Mouse (Mus musculus): ENCODE measurements at regions not wholly inside any gene's neighbourhood (a gene's known extent, or its start where the extent isn't known, plus 50 kb on each side); places are given as distances from the start of the nearest gene placed in this dataset.

DNA sequence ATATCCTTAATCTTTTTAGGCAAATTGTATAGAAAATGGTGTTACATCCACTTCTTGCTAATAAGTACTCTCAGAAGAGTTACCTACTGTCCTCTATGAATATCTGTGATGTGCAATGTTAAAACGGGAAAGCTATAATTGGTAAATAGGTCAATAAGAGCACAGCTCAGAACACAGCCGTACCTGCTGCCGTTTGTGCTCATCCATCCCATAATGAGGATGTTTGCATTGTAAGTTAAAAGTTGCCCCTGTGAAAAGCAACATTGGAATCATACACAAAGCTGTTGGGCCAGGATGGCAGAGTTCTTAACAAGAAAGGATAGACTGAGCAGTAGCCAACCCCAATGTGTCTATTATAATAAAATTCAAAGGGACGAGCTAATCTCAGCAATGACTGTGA, 476.6 kb downstream of the Ptprc start:
- H3K4me1 ChIP-seq: peaks cover 8% of the 10 kb centered on the region; the same call in 1 of the 2 replicates
- H3K36me3 ChIP-seq: no peaks in the 10 kb centered on the region
- no peak overlapping the region for H3K4me3 ChIP-seq
- no peaks in the 10 kb centered on the region for H3K9me3 ChIP-seq
- no peaks in the 10 kb centered on the region for H3K27me3 ChIP-seq
- H3K4me2 ChIP-seq (replicated peaks): no peak overlapping the region
- no peak overlapping the region for H3K9ac ChIP-seq (replicated peaks)
- 82% methylated on average over 4 of the region's 4 CpGs for WGBS
- ATAC-seq (replicated peaks): no peak
- H3K27ac ChIP-seq (replicated peaks): no peak overlapping the region

DNA sequence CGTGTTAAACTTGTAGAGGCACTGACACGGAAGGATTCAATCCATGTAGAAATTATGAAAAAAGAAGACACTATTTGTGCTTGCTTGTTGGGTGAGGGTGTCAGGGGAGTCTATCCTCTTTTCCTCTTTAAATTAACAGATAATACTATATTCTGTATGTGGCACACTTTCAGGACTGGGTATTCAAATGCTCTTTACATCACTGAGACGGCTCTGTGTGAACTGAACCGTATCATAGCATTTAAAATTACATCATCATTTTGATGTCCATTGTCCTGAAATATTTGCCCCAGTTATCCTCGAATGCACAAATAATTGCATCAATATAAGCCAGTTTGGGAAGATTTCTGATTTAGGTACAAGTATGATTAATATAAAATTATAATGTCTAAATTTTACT, 478.2 kb downstream of the Ptprc start:
- ATAC-seq (replicated peaks): no peak
- Histone ChIP-seq H3K9me3 (no peaks in the 10 kb centered on the region), H3K4me3 (no peak overlapping the region), H3K36me3 (no peaks in the 10 kb centered on the region), H3K27ac (replicated peaks) (peak overlapping the region; percentile 28; the same call in 1 of the 2 replicates), H3K9ac (replicated peaks) (no peak overlapping the region), H3K4me1 (peaks cover 8% of the 10 kb centered on the region; the same call in 1 of the 2 replicates), H3K4me2 (replicated peaks) (no peak overlapping the region), H3K27me3 (no peaks in the 10 kb centered on the region)
- 31% methylated on average over 5 of the region's 5 CpGs for WGBS

DNA sequence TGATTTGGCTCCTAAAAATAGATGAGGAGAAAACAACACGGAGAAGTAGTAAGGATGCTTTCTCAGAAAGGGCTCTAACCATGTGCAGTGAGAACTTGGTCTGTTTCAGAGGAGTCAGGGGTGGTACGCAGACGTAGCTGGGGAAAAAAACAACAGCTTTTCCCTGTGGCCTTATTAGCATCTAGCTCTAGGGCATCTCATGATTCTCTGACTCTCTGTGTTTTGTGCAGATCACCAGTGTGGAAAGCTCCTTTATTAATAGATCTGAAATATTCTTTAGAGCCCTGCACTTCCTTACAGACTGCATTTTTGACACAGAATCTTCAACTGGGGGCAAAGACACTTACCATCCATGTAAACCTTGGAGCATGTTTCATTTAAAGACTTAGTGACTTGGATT, 478.7 kb downstream of the Ptprc start:
- Histone ChIP-seq H3K4me2 (replicated peaks) (no peak overlapping the region), H3K4me1 (peaks cover 13% of the 10 kb centered on the region; the same call in 1 of the 2 replicates), H3K27ac (replicated peaks) (peak overlapping the region; percentile 28; the same call in 1 of the 2 replicates), H3K4me3 (no peak overlapping the region), H3K9ac (replicated peaks) (no peak overlapping the region), H3K27me3 (no peaks in the 10 kb centered on the region), H3K36me3 (no peaks in the 10 kb centered on the region), H3K9me3 (no peaks in the 10 kb centered on the region)
- WGBS: 21% methylated on average over 3 of the region's 3 CpGs
- ATAC-seq (replicated peaks): no peak; the same call in 1 of the 2 replicates

DNA sequence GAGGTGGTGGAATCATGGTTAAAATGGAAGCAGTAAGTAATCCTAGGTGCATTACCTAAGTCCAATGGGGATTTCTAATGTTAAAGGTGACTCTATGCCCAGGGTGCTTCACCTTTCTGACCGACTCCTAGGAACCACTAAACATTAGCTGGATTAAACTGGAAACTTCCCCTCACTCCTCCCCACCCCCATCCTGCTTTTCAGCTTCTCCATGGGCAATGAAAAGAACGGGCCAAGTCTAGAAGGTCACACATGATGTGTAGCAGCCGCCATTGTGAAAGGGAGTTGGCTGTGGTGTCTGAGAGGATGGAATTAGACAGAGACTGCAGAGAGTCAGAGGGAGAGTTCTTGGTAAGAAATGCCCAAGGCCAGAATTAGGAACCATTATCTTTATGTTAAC, 479.8 kb downstream of the Ptprc start:
- Histone ChIP-seq H3K27me3 (no peaks in the 10 kb centered on the region), H3K36me3 (no peaks in the 10 kb centered on the region), H3K4me1 (peaks cover 13% of the 10 kb centered on the region; the same call in 1 of the 2 replicates), H3K4me3 (no peak overlapping the region), H3K9ac (replicated peaks) (no peak overlapping the region), H3K4me2 (replicated peaks) (no peak overlapping the region), H3K9me3 (no peaks in the 10 kb centered on the region), H3K27ac (replicated peaks) (no peak overlapping the region)
- 57% methylated on average over 3 of the region's 3 CpGs for WGBS
- no peak for ATAC-seq (replicated peaks)

DNA sequence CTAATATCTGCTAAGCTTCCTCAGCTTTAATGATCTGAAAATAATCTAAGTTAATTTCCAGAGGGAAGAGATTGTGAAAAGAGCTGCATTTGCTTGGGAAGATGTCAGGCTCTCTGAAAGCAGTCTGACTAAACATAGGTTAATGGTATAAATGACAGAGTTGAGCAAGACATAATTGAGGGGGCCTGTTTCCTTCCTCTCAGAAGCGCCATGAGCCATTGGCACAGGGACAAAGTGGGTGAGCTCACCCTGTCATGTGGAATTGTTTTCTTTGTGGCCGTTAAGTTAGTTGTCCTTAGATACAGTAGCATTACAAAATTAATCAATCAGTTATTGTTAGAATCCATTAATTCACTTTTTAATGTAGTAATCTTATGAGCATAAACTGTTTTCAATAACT, 483.0 kb downstream of the Ptprc start:
- no peaks in the 10 kb centered on the region for H3K9me3 ChIP-seq
- H3K27me3 ChIP-seq: no peaks in the 10 kb centered on the region
- no peak overlapping the region for H3K27ac ChIP-seq (replicated peaks)
- no peak overlapping the region for H3K4me3 ChIP-seq
- H3K36me3 ChIP-seq: no peaks in the 10 kb centered on the region
- H3K9ac ChIP-seq (replicated peaks): no peak overlapping the region
- WGBS: 26% methylated on average over 2 of the region's 2 CpGs
- H3K4me2 ChIP-seq (replicated peaks): no peak overlapping the region
- H3K4me1 ChIP-seq: peaks cover 13% of the 10 kb centered on the region; the same call in 1 of the 2 replicates
- ATAC-seq (replicated peaks): peak; percentile 67; the same call in 1 of the 2 replicates

DNA sequence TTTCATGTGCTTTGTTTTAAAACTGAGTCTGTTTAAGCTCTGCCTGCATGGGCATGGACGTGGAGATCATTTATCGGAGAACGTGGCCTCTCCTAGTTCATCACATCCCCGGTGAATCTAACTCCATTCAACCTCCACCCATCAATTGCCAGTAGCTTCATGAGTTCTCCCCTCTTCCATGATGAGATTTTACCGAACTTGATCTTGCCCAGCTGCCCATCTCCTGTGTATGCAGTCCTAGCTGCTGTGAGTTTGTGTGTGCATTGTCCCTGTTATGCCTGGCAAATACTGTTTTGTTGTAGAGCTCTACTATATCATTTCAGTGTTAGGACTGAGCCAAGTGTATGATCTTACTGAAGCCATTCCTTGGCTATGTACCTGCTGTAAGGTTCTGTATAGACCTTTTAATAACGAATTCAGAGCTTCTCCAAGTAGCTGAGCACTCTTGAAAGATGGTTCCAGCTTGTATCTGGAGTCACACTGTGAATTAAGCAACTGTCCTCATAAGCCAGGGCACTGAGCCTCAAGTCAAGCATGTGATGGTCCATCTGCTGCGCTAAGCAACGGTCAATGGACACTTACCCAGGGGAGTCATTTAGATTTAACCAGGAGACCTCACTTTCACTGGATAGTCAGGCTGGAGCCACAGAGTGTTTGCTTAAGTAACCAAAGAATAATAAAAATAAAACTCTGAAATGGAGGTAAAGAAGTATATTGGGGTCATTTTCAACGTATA, 484.5 kb downstream of the Ptprc start:
- no peaks in the 10 kb centered on the region for H3K27me3 ChIP-seq
- no peak overlapping the region for H3K4me3 ChIP-seq
- H3K9ac ChIP-seq (replicated peaks): no peak overlapping the region
- no peaks in the 10 kb centered on the region for H3K9me3 ChIP-seq
- no peak overlapping the region for H3K4me2 ChIP-seq (replicated peaks)
- H3K4me1 ChIP-seq: 0 out of 2 replicates have a peak, but pooled peaks cover 5% of the 10 kb centered on the region
- ATAC-seq (replicated peaks): no peak
- no peaks in the 10 kb centered on the region for H3K36me3 ChIP-seq
- WGBS: 80% methylated on average over 9 of the region's 9 CpGs
- H3K27ac ChIP-seq (replicated peaks): no peak overlapping the region

DNA sequence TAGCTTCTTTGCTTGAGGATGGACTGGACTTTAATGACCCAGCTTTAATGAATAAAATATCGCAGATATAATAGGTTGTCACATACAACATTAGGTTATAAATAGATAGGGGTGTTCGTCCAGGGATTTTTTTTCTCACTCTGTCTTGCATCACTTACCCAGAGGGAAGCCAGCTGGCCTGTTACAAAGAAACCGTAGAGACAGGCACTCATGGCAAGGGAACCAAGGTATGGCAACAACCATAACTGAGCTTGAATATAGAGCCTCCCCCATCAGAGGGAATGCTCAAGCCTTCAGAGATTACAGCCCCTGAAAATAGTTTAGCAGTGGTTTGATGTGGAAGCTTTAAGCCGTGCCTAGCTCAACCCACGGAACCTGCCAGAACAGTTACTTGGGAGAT, 504.9 kb downstream of the Ptprc start:
- no peak for ATAC-seq (replicated peaks)
- no peaks in the 10 kb centered on the region for H3K4me1 ChIP-seq
- H3K27ac ChIP-seq (replicated peaks): no peak overlapping the region
- no peaks in the 10 kb centered on the region for H3K36me3 ChIP-seq
- no peaks in the 10 kb centered on the region for H3K9me3 ChIP-seq
- H3K9ac ChIP-seq (replicated peaks): no peak overlapping the region
- H3K27me3 ChIP-seq: no peaks in the 10 kb centered on the region
- H3K4me2 ChIP-seq (replicated peaks): no peak overlapping the region
- 89% methylated on average over 5 of the region's 5 CpGs for WGBS
- no peak overlapping the region for H3K4me3 ChIP-seq

DNA sequence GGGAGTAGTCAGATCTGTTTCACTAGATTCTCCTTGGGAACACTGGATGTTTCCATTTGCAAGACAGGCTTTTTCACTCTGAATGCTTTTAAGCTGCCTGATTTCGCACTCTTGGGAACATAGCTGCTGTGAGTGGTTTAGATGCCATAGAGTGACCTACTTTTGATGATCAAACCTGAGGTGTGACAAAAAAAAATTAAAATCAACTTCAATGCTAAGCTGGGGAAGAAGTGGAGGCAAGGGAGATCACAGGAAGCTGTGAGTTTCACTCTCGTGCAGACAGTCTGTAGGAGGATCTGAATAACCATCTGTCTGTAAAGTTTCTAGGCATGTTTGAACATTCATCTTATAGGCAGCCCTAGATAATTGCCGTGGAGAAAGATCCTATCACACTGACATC, 505.7 kb downstream of the Ptprc start:
- H3K36me3 ChIP-seq: no peaks in the 10 kb centered on the region
- no peak for ATAC-seq (replicated peaks)
- no peak overlapping the region for H3K27ac ChIP-seq (replicated peaks)
- no peak overlapping the region for H3K4me3 ChIP-seq
- H3K9me3 ChIP-seq: no peaks in the 10 kb centered on the region
- no peak overlapping the region for H3K4me2 ChIP-seq (replicated peaks)
- H3K27me3 ChIP-seq: no peaks in the 10 kb centered on the region
- no peaks in the 10 kb centered on the region for H3K4me1 ChIP-seq
- 82% methylated on average over 3 of the region's 3 CpGs for WGBS
- H3K9ac ChIP-seq (replicated peaks): no peak overlapping the region

DNA sequence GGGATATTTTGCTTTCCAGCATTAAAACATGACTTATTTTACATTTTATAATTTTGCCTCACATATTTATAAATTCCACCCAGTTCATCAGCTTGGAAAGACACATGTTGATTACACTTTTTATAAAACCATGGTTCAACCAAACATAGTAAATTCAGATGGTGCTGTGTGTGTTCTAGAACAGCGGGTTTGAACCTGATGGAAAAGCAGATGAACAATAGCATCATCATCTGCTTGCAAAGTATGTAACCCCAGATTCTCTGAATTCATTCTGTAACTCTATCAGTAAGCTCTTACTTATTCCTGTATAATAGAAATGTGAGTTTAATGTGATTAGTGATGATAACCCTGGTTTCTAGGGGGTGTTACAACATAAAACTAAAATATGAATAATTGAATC, 517.4 kb downstream of the Ptprc start:
- no peak overlapping the region for H3K4me3 ChIP-seq
- ATAC-seq (replicated peaks): no peak
- H3K4me1 ChIP-seq: peaks cover 21% of the 10 kb centered on the region
- H3K36me3 ChIP-seq: no peaks in the 10 kb centered on the region
- no peaks in the 10 kb centered on the region for H3K9me3 ChIP-seq
- WGBS: 96% methylated on average over 1 of the region's 1 CpGs
- H3K9ac ChIP-seq (replicated peaks): no peak overlapping the region
- no peak overlapping the region for H3K4me2 ChIP-seq (replicated peaks)
- no peak overlapping the region for H3K27ac ChIP-seq (replicated peaks)
- no peaks in the 10 kb centered on the region for H3K27me3 ChIP-seq

DNA sequence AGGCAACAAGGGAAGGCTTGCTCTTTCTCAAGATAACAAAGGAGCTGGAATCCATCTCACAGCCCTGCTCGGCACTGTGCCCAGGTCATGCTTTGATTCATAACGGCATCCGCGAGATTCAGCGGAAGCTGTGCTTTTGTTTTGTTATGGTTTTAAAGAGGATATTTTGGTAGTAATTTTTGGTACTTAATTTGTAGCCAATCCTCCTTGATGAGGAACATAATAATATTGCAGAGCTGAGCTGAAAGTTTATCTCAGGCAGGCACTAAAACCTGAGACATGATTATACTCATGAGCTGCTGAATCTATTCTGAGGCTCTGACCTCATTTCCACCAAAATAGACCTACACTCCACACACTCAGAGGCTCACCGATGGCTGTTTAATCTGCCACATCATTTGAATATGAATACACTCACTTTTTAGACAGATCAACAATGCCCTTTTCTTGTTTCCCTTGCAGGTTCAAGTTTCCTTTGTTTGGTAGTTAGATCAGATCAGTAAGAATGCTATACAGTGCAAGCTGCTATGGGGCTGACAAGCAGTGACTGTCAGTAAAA, 518.5 kb downstream of the Ptprc start:
- Histone ChIP-seq H3K4me1 (peaks cover 21% of the 10 kb centered on the region), H3K27me3 (no peaks in the 10 kb centered on the region), H3K4me3 (no peak overlapping the region), H3K4me2 (replicated peaks) (peak overlapping the region; percentile 16), H3K9me3 (no peaks in the 10 kb centered on the region), H3K36me3 (no peaks in the 10 kb centered on the region), H3K9ac (replicated peaks) (no peak overlapping the region), H3K27ac (replicated peaks) (peak overlapping the region; percentile 81)
- 2% methylated on average over 6 of the region's 6 CpGs for WGBS
- ATAC-seq (replicated peaks): peak; percentile 95

DNA sequence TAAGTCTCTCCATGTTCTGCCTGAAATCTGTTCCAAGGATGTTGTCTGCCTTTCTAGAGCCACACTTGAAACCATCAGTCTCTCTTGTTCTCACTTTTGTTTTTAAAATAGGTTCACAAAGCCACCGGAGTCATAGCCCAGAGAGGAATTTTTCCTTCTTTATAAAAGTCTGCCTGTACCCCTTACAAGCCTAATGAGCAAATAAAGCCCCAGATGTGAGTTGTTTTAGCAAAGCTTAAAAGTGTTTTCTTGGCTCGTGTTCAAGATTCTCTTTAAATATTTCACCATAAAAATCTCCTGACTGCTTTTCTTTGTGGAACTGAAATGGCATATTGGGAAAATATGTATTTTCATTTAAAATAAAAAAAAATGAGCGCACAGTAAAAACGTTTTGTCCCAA, 521.3 kb downstream of the Ptprc start:
- H3K36me3 ChIP-seq: no peaks in the 10 kb centered on the region
- no peak overlapping the region for H3K9ac ChIP-seq (replicated peaks)
- no peak overlapping the region for H3K4me3 ChIP-seq
- H3K4me2 ChIP-seq (replicated peaks): no peak overlapping the region
- no peaks in the 10 kb centered on the region for H3K27me3 ChIP-seq
- H3K27ac ChIP-seq (replicated peaks): no peak overlapping the region
- no peak for ATAC-seq (replicated peaks)
- no peaks in the 10 kb centered on the region for H3K9me3 ChIP-seq
- 25% methylated on average over 4 of the region's 4 CpGs for WGBS
- H3K4me1 ChIP-seq: peaks cover 21% of the 10 kb centered on the region

DNA sequence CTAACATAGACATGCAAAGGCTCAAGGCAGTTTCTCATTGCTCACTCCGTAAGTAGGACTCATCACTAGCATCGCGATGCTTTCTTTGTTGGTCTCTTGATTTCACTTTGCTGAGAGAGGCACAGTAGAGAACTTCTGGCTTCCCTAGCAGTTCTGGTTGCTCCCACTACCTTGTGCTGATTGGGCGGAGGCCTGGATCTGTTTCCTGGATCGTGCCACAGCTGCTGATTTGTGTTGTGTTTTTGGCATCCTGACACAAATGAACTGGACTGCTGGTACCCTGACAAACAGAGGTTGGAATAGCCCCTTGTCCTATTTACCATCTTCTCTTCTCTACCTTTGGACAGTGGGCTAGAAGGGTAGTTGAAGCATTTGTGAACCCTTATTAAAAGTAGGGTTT, 522.0 kb downstream of the Ptprc start:
- whole genome bisulfite sequencing: 47% methylated on average over 5 of the region's 5 CpGs
- peaks cover 21% of the 10 kb centered on the region for H3K4me1 ChIP-seq
- H3K27ac ChIP-seq (replicated peaks): no peak overlapping the region
- no peaks in the 10 kb centered on the region for H3K9me3 ChIP-seq
- no peaks in the 10 kb centered on the region for H3K27me3 ChIP-seq
- H3K36me3 ChIP-seq: no peaks in the 10 kb centered on the region
- ATAC-seq (replicated peaks): no peak
- no peak overlapping the region for H3K9ac ChIP-seq (replicated peaks)
- no peak overlapping the region for H3K4me2 ChIP-seq (replicated peaks)
- no peak overlapping the region for H3K4me3 ChIP-seq

DNA sequence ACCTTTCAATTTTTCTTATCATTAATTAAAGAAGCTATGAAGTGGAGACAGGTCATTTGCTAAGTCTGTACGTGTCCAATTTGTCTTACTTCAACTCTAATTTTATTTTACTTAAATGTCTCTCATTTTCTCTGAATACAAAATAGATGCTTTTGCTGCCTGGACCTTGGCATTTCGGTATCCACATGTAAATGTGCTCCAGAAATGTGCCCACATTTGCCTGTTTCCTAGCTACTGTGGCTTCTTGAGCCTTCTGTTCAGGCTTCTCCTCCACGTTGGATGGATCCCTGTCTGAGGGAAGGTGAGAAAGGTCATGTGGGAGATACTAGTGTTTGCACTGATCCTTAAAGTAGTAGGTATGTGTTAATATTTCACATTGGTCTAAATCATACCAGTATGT, 524.9 kb downstream of the Ptprc start:
- no peaks in the 10 kb centered on the region for H3K9me3 ChIP-seq
- H3K4me1 ChIP-seq: peaks cover 9% of the 10 kb centered on the region
- no peak overlapping the region for H3K4me3 ChIP-seq
- no peak overlapping the region for H3K9ac ChIP-seq (replicated peaks)
- WGBS: 68% methylated on average over 3 of the region's 3 CpGs
- H3K27ac ChIP-seq (replicated peaks): no peak overlapping the region
- H3K27me3 ChIP-seq: no peaks in the 10 kb centered on the region
- H3K36me3 ChIP-seq: no peaks in the 10 kb centered on the region
- H3K4me2 ChIP-seq (replicated peaks): no peak overlapping the region
- no peak for ATAC-seq (replicated peaks)
